Mouse (Mus musculus): ENCODE results near the gene Pim2. TPM values are rescaled to one million over a fixed set of nuclear protein-coding genes. Genes with fewer than 3 reads are reported as not detected.
"Not testable (repeated sequence)": the region's sequence is repeated elsewhere in the genome, so short reads cannot be mapped to it uniquely, and the experiment has no call there.

Pim2 gene
- polyA plus RNA-seq, 1 experiment from 2014 or later, result 3.3 TPM

DNA sequence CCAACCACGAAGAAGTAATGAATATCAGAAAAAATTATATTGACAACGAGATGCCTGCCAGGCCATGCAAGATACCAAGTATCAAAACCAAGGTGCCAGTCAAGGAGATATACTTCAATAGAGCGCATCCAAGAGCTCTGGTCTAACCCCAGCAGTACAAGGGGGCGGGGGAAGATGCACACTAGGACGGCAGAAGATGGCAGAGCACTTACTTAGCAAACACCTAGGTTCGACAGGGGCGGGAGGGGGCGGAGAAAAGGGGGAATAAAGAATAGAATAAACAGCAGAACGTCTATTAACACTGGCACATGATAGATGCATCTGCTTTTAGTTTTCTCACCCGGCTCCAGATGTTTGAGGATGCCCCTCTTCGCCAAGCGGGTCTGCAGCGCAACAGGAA lies 20.1 kb downstream of the Pim2 start:
- DNase-seq, result no peak
- WGBS (ENCODE audit: insufficient replicate concordance), result 22% methylated on average over 13 of the region's 13 CpGs
- Histone ChIP-seq H3K9ac (replicated peaks) (peak overlapping the region; percentile 66), H3K4me3 (ENCODE audit: low read depth, low read length) (peak overlapping the region; percentile 69), H3K4me2 (ENCODE audit: low read depth, low read length) (peak overlapping the region; percentile 74), H3K27ac (ENCODE audit: low read depth) (peak overlapping the region; percentile 87), H3K36me3 (replicated peaks; ENCODE audit: insufficient read depth, low read length) (no peaks in the 10 kb centered on the region; the same call in none of the 2 replicates), H3K9me3 (ENCODE audit: low read length) (no peaks in the 10 kb centered on the region), H3K4me1 (ENCODE audit: insufficient read depth) (peaks cover 3% of the 10 kb centered on the region), H3K27me3 (ENCODE audit: insufficient read depth, low read length) (no peaks in the 10 kb centered on the region)
- ATAC-seq, result no peak
- TF ChIP-seq EP300 (IDR thresholded peaks at IDR 0.05; ENCODE audit: low read depth) (no peak), CTCF (IDR thresholded peaks at IDR 0.05; ENCODE audit: low read depth) (no peak)

DNA sequence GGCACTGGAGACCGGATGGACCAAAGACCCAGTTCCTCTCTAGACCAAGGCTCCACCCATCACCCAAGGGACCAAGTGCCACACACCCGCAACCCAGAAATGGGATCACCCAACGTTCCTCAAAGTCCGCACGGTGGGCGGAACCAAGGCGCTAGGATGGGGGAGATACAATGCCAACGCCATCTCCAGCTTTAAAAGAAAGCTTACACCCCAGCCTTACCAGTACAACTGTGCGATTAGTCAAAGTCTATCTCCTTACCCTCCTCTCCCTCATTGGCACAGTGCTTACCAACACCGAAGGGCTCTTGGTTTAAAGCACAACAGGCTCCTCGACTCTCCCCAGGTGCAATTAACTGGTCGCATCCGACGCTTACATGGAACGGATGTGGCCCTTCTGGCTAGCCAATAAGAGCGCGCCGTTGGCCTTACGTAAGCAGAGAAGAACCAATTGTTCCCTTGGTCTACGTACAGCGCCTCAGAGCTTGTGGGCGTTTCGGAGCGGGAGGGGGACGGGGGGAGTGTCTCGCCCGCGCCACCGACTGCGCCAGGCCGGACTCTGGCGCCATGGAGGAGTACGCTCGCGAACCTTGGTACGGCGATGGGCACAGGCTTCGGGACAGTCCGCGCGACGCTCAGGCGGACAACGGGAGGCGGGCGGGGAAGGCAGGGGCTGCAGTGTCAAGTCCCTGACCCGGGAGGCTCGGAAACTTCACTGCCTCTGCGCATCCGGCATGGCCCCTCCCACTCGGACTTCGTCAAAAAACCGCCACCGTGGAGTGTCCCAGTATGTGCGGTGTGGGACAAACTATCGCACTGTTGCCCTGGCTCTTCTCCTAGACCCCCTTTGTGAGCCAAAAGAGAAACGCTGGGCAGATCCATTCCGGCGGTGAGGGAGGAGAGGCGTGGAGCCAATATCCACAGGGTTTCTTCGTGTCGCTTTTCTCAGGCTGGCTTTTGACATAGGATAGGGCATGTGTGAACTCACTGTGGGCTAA lies 21.1 kb downstream of the Pim2 start, which contains the start of the genes Pqbp1 and Timm17b:
Pqbp1 (minus strand) TSS at position 390 of the 995 bp plus-strand sequence.
Timm17b (plus strand) TSS at position 478 of the 995 bp plus-strand sequence.
- peak within 1 kb of the TSS; percentile 66 for H3K9ac ChIP-seq (replicated peaks)
- H3K27me3 ChIP-seq (ENCODE audit: insufficient read depth, low read length), result no peaks in the 10 kb centered on the region
- DNase-seq, result peak; percentile 88
- 13% methylated on average over 62 of the region's 62 CpGs for WGBS (ENCODE audit: insufficient replicate concordance)
- H3K4me2 ChIP-seq (ENCODE audit: low read depth, low read length), result peak within 1 kb of the TSS; percentile 74
- peak within 1 kb of the TSS; percentile 87 for H3K27ac ChIP-seq (ENCODE audit: low read depth)
- ATAC-seq, result peak; percentile 97
- peak; percentile 55; the same call in 1 of the 2 replicates for TF ChIP-seq EP300 (IDR thresholded peaks at IDR 0.05; ENCODE audit: low read depth)
- TF ChIP-seq CTCF (IDR thresholded peaks at IDR 0.05; ENCODE audit: low read depth), result no peak
- H3K9me3 ChIP-seq (ENCODE audit: low read length), result no peaks in the 10 kb centered on the region
- peaks cover 3% of the 10 kb centered on the region for H3K4me1 ChIP-seq (ENCODE audit: insufficient read depth)
- peak within 1 kb of the TSS; percentile 69 for H3K4me3 ChIP-seq (ENCODE audit: low read depth, low read length)
- no peaks in the 10 kb centered on the region; the same call in 1 of the 2 replicates for H3K36me3 ChIP-seq (replicated peaks; ENCODE audit: insufficient read depth, low read length)

DNA sequence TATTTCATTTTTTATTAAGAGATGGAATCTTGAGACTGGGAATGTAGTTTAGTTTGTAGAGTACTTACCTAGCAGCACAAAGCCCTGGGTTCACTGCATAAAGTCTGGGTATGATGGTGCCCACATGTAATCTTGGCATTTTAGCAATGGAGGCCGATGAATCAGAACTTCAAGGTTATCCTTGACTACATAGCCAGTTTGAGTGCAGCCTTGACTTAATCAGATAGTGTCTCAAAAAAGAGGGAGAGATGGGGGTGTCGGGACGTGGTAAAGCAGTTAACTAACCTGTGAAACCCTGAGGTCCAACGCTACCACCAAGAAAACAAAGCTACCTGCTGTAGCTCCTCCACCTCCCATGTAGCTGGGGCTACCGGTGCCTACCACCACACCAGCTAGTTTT lies 26.4 kb downstream of the Pim2 start:
- 0 out of 2 replicates have a peak, but pooled peaks cover 3% of the 10 kb centered on the region for H3K36me3 ChIP-seq (replicated peaks; ENCODE audit: insufficient read depth, low read length)
- H3K27me3 ChIP-seq (ENCODE audit: insufficient read depth, low read length), result no peaks in the 10 kb centered on the region
- H3K9me3 ChIP-seq (ENCODE audit: low read length), result no peaks in the 10 kb centered on the region
- no peak for TF ChIP-seq CTCF (IDR thresholded peaks at IDR 0.05; ENCODE audit: low read depth)
- no peak for TF ChIP-seq EP300 (IDR thresholded peaks at IDR 0.05; ENCODE audit: low read depth)
- 86% methylated on average over 5 of the region's 5 CpGs for WGBS (ENCODE audit: insufficient replicate concordance)
- no peak for ATAC-seq
- DNase-seq, result no peak
- no peak overlapping the region for H3K4me3 ChIP-seq (ENCODE audit: low read depth, low read length)
- no peaks in the 10 kb centered on the region; the same call in 1 of the 2 replicates for H3K4me1 ChIP-seq (ENCODE audit: insufficient read depth)
- H3K27ac ChIP-seq (ENCODE audit: low read depth), result no peak overlapping the region
- no peak overlapping the region for H3K4me2 ChIP-seq (ENCODE audit: low read depth, low read length)
- no peak overlapping the region for H3K9ac ChIP-seq (replicated peaks)

DNA sequence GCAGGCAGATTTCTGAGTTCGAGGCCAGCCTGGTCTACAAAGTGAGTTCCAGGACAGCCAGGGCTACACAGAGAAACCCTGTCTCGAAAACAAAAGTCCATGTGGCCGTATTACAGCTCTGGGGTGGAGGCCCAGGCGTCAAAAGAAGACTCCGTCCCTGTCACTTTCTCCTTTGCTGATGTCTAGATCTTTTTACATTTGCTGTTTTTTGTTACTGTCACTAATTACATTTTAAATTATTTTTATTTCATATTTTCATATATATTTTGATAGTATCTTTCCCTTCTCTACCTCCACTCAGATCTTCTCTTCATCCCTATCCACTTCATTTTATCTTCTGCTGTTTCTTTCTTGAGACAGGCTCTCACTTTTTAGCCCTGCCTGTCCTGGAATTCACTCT lies 29.7 kb downstream of the Pim2 start, which contains the start of gene Gm10491:
Gm10491 (minus strand) TSS at position 101 of the 400 bp plus-strand sequence.
- no peak for ATAC-seq
- no peak for DNase-seq
- TF ChIP-seq CTCF (IDR thresholded peaks at IDR 0.05; ENCODE audit: low read depth) (no peak), EP300 (IDR thresholded peaks at IDR 0.05; ENCODE audit: low read depth) (no peak)
- WGBS (ENCODE audit: insufficient replicate concordance), result 84% methylated on average over 5 of the region's 5 CpGs
- no peaks in the 10 kb centered on the region for H3K4me1 ChIP-seq (ENCODE audit: insufficient read depth)
- H3K9me3 ChIP-seq (ENCODE audit: low read length), result no peaks in the 10 kb centered on the region
- no peak within 1 kb of the TSS for H3K9ac ChIP-seq (replicated peaks)
- no peaks in the 10 kb centered on the region for H3K27me3 ChIP-seq (ENCODE audit: insufficient read depth, low read length)
- no peak within 1 kb of the TSS for H3K4me3 ChIP-seq (ENCODE audit: low read depth, low read length)
- no peak within 1 kb of the TSS for H3K27ac ChIP-seq (ENCODE audit: low read depth)
- H3K36me3 ChIP-seq (replicated peaks; ENCODE audit: insufficient read depth, low read length), result 0 out of 2 replicates have a peak, but pooled peaks cover 3% of the 10 kb centered on the region
- H3K4me2 ChIP-seq (ENCODE audit: low read depth, low read length), result no peak within 1 kb of the TSS

DNA sequence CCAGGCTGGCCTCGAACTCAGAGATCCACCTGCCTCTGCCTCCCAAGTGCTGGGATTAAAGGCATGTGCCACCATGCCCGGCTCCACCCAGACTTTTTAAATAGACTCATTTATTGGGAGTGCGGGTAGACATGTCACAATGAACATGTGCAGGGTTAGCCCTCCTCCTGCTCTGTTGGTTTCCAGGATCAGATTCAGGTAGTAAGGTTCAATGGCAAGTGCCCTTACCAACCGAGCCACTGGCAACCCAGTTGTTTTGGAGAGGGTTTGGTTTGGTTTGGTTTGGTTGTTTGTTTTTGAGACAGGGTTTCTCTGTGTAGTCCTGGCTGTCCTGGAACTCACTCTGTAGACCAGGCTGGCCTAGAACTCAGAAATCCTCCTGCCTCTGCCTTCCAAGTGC lies 31.2 kb downstream of the Pim2 start, which contains the start of gene Gm10490:
Gm10490 (plus strand) TSS at position 301 of the 400 bp plus-strand sequence.
- ATAC-seq; H3K9ac ChIP-seq (replicated peaks); H3K36me3 ChIP-seq (replicated peaks; ENCODE audit: insufficient read depth, low read length); H3K27ac ChIP-seq (ENCODE audit: low read depth); H3K4me2 ChIP-seq (ENCODE audit: low read depth, low read length); H3K9me3 ChIP-seq (ENCODE audit: low read length); DNase-seq; H3K4me1 ChIP-seq (ENCODE audit: insufficient read depth); H3K4me3 ChIP-seq (ENCODE audit: low read depth, low read length); H3K27me3 ChIP-seq (ENCODE audit: insufficient read depth, low read length): not testable (repeated sequence)
- WGBS (ENCODE audit: insufficient replicate concordance), result 73% methylated on average over 4 of the region's 4 CpGs

DNA sequence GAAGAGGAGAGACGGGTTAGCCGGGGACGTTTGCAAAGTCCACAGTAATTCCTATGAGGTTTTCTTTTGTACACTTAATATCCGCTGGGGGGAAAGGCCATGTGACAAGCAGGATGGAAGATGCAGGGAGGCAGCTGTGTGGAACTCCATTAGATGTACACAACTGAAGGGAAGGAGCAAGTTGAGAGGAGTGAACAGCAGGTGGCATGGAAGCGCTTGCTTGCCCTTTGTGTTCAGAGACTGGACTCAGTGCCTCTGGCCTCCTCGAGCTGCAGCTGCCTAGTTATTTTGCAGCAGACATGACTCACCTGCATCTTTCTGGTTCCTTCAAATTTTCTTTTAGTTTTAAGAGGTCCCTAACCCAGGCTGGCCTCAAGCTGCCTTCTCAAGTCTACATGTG lies 32.4 kb downstream of the Pim2 start:
- 63% methylated on average over 6 of the region's 6 CpGs for WGBS (ENCODE audit: insufficient replicate concordance)
- no peaks in the 10 kb centered on the region for H3K27me3 ChIP-seq (ENCODE audit: insufficient read depth, low read length)
- H3K9ac ChIP-seq (replicated peaks), result no peak overlapping the region
- ATAC-seq, result no peak
- no peak overlapping the region for H3K27ac ChIP-seq (ENCODE audit: low read depth)
- H3K4me3 ChIP-seq (ENCODE audit: low read depth, low read length), result no peak overlapping the region
- H3K4me2 ChIP-seq (ENCODE audit: low read depth, low read length), result no peak overlapping the region
- no peak for DNase-seq
- H3K36me3 ChIP-seq (replicated peaks; ENCODE audit: insufficient read depth, low read length), result 0 out of 2 replicates have a peak, but pooled peaks cover 3% of the 10 kb centered on the region
- no peak; the same call in 1 of the 2 replicates for TF ChIP-seq CTCF (IDR thresholded peaks at IDR 0.05; ENCODE audit: low read depth)
- H3K9me3 ChIP-seq (ENCODE audit: low read length), result no peaks in the 10 kb centered on the region
- H3K4me1 ChIP-seq (ENCODE audit: insufficient read depth), result no peaks in the 10 kb centered on the region
